Mouse (Mus musculus) small intestine, adult 2 months (tissue): ENCODE results near the gene Prkaa2. TPM values are rescaled to one million over a fixed set of nuclear protein-coding genes. Genes with fewer than 3 reads are reported as not detected.

Experiments used
- H3K27ac ChIP-seq: fragments of 200-500 bp; 2 replicates; pipeline ENCODE4 v1.5.1; 2012; ENCODE audit warnings: low read depth, low read length, control low read depth, inconsistent platforms; ENCODE audit not compliant: insufficient read depth
- H3K27me3 ChIP-seq: fragments of 200-500 bp; 2 replicates; pipeline ENCODE4 v1.6.1; 2012; ENCODE audit warnings: mild to moderate bottlenecking, moderate library complexity, low read length, inconsistent platforms; ENCODE audit not compliant: control insufficient read depth, insufficient read depth
- H3K36me3 ChIP-seq: fragments of 200-500 bp; 2 replicates; pipeline ENCODE4 v1.6.1; 2012; ENCODE audit warnings: mild to moderate bottlenecking, low read length, control low read depth, inconsistent platforms; ENCODE audit not compliant: control insufficient read depth, insufficient read depth
- H3K4me1 ChIP-seq: fragments of 200-500 bp; 2 replicates; pipeline ENCODE4 v1.6.1; 2012; ENCODE audit warnings: low read length, inconsistent platforms, mixed read lengths; ENCODE audit not compliant: control insufficient read depth, insufficient read depth, insufficient read length
- H3K4me3 ChIP-seq: fragments of 200-500 bp; 2 replicates; pipeline ENCODE4 v1.5.1; 2012; ENCODE audit warnings: low read depth, mild to moderate bottlenecking, control low read depth, inconsistent platforms, low read length, moderate library complexity
- CTCF ChIP-seq: fragments of 200-500 bp; IDR thresholded peaks from 2 replicates; pipeline ENCODE4 v1.5.1; 2012; ENCODE audit warnings: low read depth, mild to moderate bottlenecking, control low read depth, inconsistent platforms, low read length, moderate library complexity, mixed read lengths; ENCODE audit not compliant: insufficient replicate concordance, insufficient read length; ENCODE audit errors: extremely low read depth
- POLR2A ChIP-seq: fragments of 200-500 bp; IDR thresholded peaks from 2 replicates; pipeline ENCODE4 v1.6.1; 2012; ENCODE audit warnings: low read depth, mild to moderate bottlenecking, control low read depth, inconsistent platforms, low read length, moderate library complexity
- WGBS: fragments of 180-500 bp; shearing (Covaris S2); methylation state at CpG from one replicate; pipeline ENCODE4 v1.1.7; 2018; 5-methylcytosine and 5-hydroxymethylcytosine counted together
- polyA plus RNA-seq: library from polyadenylated mRNA; depleted of rRNA; stranded (reverse); fragments of >200 nt; gene quantifications from 2 replicates; pipeline ENCODE4 v1.2.3, GENCODE M21; 2012

The Prkaa2 gene
- polyA plus RNA-seq, 1 experiment, result 1.2 TPM

DNA sequence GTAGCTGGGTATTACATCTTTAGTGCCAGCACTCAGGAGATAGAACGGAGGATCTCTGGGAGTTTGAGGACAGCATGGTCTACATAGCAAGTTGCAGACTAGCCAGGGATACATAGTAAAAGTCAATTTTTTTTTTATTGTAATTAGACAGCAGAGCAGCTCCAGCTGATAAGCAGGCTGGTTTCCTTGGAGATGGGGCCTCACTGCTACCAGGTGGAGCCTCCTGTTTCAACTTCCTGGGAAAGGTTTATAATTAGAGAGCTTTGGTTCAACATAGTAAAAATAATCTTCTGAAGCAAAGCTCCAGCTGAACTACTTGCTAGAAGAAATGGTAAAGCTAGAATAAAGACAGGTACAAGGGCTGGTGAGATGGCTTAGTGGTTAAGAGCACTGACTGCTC, 59.6 kb downstream of the Prkaa2 start:
- WGBS, result 84% methylated on average over 1 of the region's 1 CpGs
- Histone ChIP-seq H3K27ac (no peak overlapping the region), H3K27me3 (no peaks in the 10 kb centered on the region), H3K4me1 (no peaks in the 10 kb centered on the region), H3K4me3 (no peak overlapping the region), H3K36me3 (peaks cover 7% of the 10 kb centered on the region)
- TF ChIP-seq CTCF, result no peak
- no peak for TF ChIP-seq POLR2A

DNA sequence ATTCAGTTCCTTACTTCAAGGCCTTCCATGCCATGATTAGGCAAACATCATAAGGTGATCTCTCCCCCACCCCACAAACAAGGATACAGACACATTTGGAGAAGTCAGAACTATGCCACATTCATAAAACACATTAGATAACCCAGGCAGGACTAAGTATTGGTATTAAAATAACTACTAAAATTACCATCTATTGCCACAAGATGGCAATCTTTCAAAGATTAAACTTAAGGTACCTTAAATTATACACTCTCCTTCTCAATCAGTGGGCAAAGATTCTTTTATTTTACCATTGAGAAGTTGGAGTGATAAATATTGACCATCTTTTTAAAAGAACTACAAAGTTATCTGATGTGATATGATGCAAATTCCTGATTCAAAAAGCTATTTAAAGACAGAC, 75.4 kb downstream of the Prkaa2 start:
- Histone ChIP-seq H3K4me1 (no peaks in the 10 kb centered on the region), H3K27ac (no peak overlapping the region), H3K36me3 (peaks cover 13% of the 10 kb centered on the region), H3K4me3 (no peak overlapping the region), H3K27me3 (no peaks in the 10 kb centered on the region)
- TF ChIP-seq POLR2A, result no peak
- no peak for TF ChIP-seq CTCF

DNA sequence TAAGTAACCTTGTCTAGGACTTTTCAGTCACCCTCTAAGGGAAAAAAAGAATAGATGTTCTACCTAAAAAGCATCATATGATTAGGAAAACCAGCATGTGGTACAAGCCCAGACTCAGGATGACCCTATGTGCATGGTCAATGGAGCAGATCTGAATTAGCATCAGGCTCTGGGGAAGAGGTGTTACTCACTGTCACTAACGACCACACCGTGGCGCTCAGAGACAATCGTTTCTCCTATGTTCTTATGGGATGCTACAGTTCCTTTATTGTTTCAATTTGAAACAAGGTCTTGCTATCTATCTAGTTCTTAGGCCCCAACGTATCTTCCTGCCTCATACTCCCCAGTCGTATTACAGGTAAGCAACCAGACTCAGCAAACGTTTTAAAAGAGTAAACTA, 76.5 kb downstream of the Prkaa2 start:
- H3K4me1 ChIP-seq, result no peaks in the 10 kb centered on the region
- H3K27ac ChIP-seq, result no peak overlapping the region
- no peak for TF ChIP-seq CTCF
- TF ChIP-seq POLR2A, result no peak
- H3K27me3 ChIP-seq, result no peaks in the 10 kb centered on the region
- no peak overlapping the region for H3K4me3 ChIP-seq
- H3K36me3 ChIP-seq, result peaks cover 9% of the 10 kb centered on the region
- 81% methylated on average over 7 of the region's 7 CpGs for WGBS

DNA sequence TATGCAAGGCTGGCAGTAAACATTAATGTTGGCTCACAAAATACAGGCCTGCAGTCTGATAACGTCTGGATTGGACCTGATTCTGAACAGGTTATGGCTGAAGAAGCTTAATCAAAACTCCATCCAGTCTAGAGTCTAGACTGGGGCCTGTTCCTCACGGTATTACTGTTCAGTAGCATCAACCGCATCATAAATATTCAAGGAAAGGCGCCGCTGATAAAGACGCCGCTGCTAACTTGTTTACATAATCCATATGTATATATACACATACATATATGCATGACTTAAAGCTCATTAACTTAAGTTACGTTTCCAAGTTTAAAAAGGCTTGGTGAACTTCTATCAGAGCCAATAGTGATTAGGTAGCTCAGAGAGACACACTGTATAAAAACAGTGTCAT, 78.6 kb downstream of the Prkaa2 start:
- no peaks in the 10 kb centered on the region for H3K4me1 ChIP-seq
- no peak overlapping the region for H3K27ac ChIP-seq
- H3K4me3 ChIP-seq, result no peak overlapping the region
- WGBS, result 42% methylated on average over 8 of the region's 8 CpGs
- TF ChIP-seq POLR2A, result no peak
- TF ChIP-seq CTCF, result no peak
- peaks cover 4% of the 10 kb centered on the region for H3K36me3 ChIP-seq
- H3K27me3 ChIP-seq, result no peaks in the 10 kb centered on the region

DNA sequence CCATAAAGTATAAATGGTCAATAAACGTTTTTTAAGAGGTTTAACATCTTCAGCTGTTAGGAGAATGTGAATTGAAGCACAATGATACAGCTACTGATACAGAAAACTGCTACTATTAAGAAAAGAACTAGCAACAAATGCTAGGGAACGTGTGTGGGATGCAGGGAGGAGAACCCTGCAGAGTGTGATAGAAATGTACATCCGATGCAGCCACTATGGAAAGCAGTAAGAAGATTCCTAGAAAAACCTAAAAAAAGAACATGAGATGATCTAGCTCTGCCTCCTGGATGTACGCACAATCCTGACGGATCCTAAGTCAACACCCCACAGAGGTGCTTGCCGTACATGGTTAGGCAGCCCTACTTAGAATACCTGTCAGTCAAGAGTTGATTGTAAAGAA, 82.4 kb downstream of the Prkaa2 start:
- Histone ChIP-seq H3K27me3 (no peaks in the 10 kb centered on the region), H3K27ac (no peak overlapping the region), H3K36me3 (0 out of 2 replicates have a peak, but pooled peaks cover 1% of the 10 kb centered on the region), H3K4me3 (no peak overlapping the region), H3K4me1 (no peaks in the 10 kb centered on the region)
- 82% methylated on average over 6 of the region's 6 CpGs for WGBS
- TF ChIP-seq POLR2A (no peak), CTCF (no peak)

DNA sequence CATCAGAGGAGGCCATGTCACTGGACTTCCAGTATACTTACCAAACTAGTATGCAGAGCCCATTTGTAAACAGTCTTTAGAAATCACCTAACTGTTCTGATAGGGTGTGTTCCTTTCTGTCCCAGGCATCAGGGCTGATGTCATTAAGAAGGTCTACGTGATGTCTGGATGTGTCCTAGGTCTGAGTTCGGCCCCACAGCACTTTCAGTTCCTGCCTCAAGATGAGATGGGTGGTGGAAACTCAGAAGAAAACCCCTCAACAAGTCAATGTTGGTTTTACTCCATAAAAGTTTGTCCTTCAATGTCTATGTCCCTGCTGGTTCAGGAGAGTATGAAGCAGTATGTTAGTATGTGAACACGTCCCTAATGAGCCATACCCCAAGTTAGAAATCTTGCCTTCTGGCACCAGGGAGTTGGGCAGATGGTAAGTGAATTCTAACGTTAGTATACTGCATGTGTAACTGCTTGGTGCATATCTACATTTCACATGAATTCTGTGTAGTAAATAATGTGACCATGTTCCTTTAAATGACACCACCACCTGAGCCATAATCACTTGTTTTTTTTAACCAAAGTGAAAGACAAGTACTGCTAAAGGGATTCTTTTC, 93.6 kb downstream of the Prkaa2 start:
- Histone ChIP-seq H3K27ac (no peak overlapping the region), H3K27me3 (no peaks in the 10 kb centered on the region), H3K4me1 (no peaks in the 10 kb centered on the region), H3K4me3 (no peak overlapping the region), H3K36me3 (peaks cover 5% of the 10 kb centered on the region)
- 90% methylated on average over 4 of the region's 4 CpGs for WGBS
- TF ChIP-seq CTCF, result no peak
- no peak for TF ChIP-seq POLR2A

DNA sequence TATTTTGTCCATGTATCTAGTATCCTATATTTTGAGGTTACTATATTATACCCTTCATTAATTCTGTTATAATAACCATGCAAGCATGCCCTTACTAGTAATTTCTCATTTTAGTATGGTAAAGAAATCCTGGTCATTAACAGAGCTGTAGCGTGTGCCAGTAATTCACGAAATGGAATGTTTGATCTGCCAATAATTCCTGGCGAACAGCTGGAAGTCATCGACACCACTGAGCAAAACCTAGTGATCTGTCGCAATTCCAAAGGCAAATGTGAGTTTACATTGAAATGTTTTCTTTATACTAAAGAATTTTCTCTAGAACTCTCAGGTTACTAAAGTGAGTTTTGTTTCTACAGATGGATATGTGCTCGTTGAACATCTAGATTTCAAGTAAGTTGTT, 94.2 kb downstream of the Prkaa2 start:
- no peaks in the 10 kb centered on the region for H3K4me1 ChIP-seq
- H3K27me3 ChIP-seq, result no peaks in the 10 kb centered on the region
- TF ChIP-seq CTCF, result no peak
- TF ChIP-seq POLR2A, result no peak
- 82% methylated on average over 6 of the region's 6 CpGs for WGBS
- no peak overlapping the region for H3K4me3 ChIP-seq
- peaks cover 5% of the 10 kb centered on the region for H3K36me3 ChIP-seq
- no peak overlapping the region for H3K27ac ChIP-seq

DNA sequence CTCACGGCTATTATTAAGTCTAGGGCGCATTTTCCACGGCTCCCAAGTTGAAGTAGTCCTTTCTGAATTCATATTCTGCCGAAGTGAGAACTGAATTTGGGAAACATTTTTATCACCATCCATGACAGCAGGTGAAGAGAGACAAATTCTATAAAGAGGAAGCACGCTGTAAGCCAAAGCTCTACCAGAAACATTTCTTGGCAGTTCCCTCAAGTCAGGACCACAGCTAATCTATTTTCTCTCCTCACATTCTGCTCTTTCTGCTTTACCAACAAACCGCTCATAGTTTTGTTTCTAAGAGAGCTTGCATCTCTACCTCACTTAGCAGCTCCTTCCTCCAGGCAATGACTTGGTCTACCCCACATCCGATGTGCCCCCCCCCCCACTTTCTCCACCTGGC, 96.0 kb downstream of the Prkaa2 start:
- no peak for TF ChIP-seq POLR2A
- no peak for TF ChIP-seq CTCF
- H3K27ac ChIP-seq, result no peak overlapping the region
- H3K27me3 ChIP-seq, result no peaks in the 10 kb centered on the region
- WGBS, result 91% methylated on average over 7 of the region's 7 CpGs
- H3K4me1 ChIP-seq, result no peaks in the 10 kb centered on the region
- H3K36me3 ChIP-seq, result peaks cover 5% of the 10 kb centered on the region
- no peak overlapping the region for H3K4me3 ChIP-seq
